Mouse (Mus musculus) G1E (cell line): Measurements from ENCODE around the gene Cysrt1.

Source experiments
- CTCF ChIP-seq: IDR thresholded peaks from 2 replicates; pipeline ENCODE4 v1.5.1; 2012; ENCODE audit warnings: low read depth, low read length, inconsistent platforms, mixed read lengths
- GATA1 ChIP-seq: IDR thresholded peaks from 2 replicates; pipeline ENCODE4 v1.6.1; 2012; ENCODE audit warnings: borderline replicate concordance, low read length, inconsistent platforms, mixed read lengths
- GATA2 ChIP-seq: IDR thresholded peaks from 2 replicates; pipeline ENCODE4 v1.6.1; 2012; ENCODE audit warnings: low read depth, low read length, inconsistent platforms, borderline replicate concordance
- TAL1 ChIP-seq: conservative IDR thresholded peaks from 2 replicates; pipeline ENCODE4 v1.6.1; 2012; ENCODE audit warnings: low read depth, low read length, inconsistent platforms, mixed read lengths

DNA sequence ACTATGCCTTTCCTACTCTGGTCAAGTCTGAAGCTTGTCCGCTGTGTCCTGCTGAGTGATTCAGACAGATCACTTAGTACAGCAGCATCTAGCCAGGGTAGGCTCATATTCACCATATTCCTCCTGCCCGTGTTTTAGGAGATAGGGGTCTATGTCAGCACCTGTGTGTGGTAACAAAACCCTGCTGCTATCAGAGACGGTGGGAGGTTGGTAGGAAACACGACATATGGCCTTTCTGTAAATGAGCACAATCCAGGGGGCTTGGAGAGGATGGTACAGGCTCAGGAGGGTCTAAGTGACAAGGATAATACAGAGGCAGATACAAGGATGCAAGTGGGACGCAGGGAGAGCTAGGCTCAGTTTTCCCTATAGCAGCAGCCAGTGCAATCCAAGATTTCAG lies 12.7 kb downstream of the Cysrt1 start:
- TF ChIP-seq GATA1 (no peak), CTCF (no peak), TAL1 (no peak), GATA2 (no peak)
